Mouse (Mus musculus) heart, postnatal 0 days (tissue): ENCODE results near the gene Atad5.

Experiments
- CTCF ChIP-seq: IDR thresholded peaks from 2 replicates; pipeline ENCODE4 v1.5.1; 2016; ENCODE audit warnings: antibody characterized with exemption, control low read depth, low read depth
- EP300 ChIP-seq: IDR thresholded peaks from 2 replicates; pipeline ENCODE4 v1.6.1; 2016; ENCODE audit warnings: antibody characterized with exemption, low read depth

GRCm38 (mm10) chr11:80153857-80154495, 64.8 kb downstream of the Atad5 start, which contains the start of gene Adap2:
- TF ChIP-seq CTCF (no peak), EP300 (no peak)
